Mouse (Mus musculus) adrenal gland, postnatal 4 days (tissue): ENCODE results near the gene Eogt. TPM values are rescaled to one million over a fixed set of nuclear protein-coding genes. Genes with fewer than 3 reads are reported as not detected.

Experiments used
- DNase-seq, 2 experiments: peaks; one replicate each; pipeline ENCODE4 v3.0.0; 2021 to 2022; ENCODE audit warnings: low spot score in 2 of 2, mixed read lengths in 2 of 2
- total RNA-seq, 2 experiments: library from RNA; stranded (reverse); gene quantifications; 2 replicates each; pipeline ENCODE4 v1.2.3; 2021

Gene Eogt
- total RNA-seq, 2 experiments from 2014 or later, result 52.4 to 55.7 TPM

GRCm38 (mm10) chr6:97106777-97107176 is 42.2 kb downstream of the Eogt start:
- DNase-seq, result no peak

DNA sequence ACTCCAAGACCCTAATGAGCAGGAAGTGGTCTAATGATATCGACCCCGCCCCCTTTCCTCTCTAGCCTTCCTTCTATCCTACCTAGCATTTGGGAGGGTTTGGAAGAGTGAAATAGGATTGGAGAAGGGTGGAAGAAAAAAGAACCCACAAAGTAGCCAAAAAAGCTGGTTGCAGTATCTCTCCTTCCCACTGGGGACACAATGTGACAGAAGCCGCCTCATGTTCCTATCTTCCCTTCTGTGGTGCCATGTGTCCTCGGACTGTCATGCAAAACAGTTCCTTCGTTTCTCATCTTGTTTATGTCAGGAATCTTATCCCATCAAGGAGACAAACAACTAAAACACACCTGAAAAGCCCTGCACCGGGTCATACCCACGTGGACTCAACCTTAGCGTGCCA is 42.9 kb downstream of the Eogt start:
- DNase-seq, result no peak

GRCm38 (mm10) chr6:97104264-97104852 is 44.6 kb downstream of the Eogt start:
- no peak for DNase-seq

DNA sequence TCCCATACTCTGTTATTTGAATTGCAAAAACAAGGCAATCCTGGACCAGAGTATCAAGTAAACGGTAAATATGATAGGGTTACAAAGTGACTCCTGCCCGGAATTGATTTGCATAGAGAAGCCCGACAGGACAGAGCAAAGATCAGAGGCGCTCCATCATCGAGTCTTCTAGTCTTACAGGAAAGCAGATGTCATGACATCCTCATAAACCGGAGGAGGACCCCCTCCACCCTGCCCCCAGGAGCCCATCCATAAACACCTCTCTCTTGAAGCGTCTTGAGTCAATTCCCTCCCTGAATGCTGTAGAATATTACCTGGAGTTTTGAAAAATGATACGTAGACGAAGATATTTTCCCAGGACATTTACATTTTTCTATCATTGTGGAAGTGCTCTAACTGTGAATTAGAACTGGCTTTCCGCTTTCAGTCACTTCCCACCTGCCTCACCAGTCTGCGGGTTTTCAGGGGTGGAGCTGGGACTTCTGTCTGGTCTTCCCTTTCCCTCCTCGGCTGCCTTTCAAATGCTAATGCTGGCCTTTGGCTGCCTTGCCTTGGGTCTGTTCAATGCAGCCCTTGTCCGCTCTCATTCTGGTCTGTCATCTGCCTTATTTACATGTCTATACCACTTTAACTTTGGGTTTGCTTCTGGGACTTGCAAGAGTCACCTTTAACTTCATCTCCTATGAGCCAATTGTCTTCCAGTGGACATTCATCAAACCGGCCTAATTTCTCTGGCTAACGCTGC is 46.9 kb downstream of the Eogt start:
- no peak for DNase-seq

GRCm38 (mm10) chr6:97101190-97101957 is 47.6 kb downstream of the Eogt start:
- no peak for DNase-seq

DNA sequence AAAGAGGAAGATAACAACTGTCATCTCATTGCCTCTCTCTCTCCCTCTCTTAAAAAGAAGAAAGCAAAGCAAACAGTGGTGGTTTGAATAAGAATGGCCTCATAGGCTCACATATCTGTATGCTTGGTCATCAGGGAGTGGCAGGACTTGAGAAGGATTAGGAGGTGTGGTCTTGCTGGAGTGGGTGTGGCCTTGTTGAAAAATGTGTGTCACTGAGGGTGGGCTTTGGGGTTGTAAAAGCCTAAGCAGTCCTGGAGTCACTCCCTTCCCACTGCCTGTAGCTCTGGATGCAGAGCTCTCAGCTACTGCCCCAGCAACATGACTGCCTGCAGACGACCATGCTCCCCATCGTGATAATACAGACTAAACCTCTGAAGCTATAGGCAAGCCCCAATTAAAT is 66.6 kb downstream of the Eogt start:
- no peak for DNase-seq

DNA sequence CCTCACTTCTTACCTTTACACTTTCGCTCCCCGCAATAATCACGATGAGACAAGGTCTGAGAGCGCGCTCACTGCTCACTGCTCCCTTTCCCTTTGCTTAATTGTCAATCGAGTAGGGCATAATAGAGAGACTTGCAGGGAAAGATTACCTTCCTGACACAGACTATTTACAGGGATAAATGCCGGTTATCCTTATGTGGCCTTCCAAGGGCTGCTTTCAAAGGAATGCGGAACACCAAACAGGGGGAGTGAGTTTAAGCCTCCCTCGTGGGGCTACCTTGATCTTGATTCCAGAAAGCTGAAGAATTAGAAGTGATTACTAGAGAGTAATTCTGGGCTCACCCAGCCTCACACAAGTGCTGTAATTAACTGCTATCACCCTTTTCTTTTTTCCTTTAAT is 69.0 kb downstream of the Eogt start:
- DNase-seq, result no peak

DNA sequence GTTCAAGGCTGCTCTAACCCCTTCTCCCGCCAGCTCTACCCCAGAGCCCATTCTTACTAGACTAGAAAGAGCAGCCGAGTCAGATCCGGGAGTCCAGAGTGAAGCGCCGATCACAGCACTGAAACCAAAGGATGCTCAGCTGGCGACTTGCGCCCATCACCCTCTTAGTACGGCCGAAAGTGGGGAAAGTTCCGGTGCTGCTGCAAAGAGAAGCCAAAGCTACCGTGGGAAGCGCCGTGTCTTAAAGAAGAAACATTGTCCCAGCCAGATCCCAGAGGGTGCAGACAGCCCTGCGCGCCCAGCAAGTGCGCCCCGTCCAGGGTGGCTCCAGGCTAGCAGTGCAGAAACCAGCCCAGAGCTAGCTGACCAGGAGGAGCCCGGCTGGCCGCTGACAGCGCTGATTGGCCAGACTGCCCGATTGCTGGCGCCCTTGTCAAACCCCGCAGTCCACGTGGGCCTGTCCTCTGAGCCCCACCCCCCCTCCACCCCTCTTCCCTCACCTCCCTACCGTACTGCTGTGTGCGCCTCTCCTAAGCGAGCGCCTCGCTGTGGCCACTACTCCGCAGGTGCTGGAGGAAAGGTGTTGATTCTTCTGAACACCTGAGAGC is 88.8 kb downstream of the Eogt start, which contains the start of gene Fam19a4:
Gene Fam19a4, minus strand, starts transcription at position 340 of the 608 bp plus-strand sequence.
- DNase-seq, result peak in 1 of 2 experiments; percentile 14

Other genes with a start within 250 kb of the Eogt start
- under 1 TPM; 0.08 to 0.40 TPM for gene Fam19a4, start 88.8 kb downstream of the Eogt start, total RNA-seq
- gene Tmf1, start 29.9 kb upstream of the Eogt start, total RNA-seq, result 10 to 100 TPM; 46.8 to 50.3 TPM
- 10 to 100 TPM; 57.1 to 59.1 TPM for gene Uba3, start 56.5 kb upstream of the Eogt start, total RNA-seq
- gene Arl6ip5, start 61.5 kb upstream of the Eogt start, total RNA-seq, result 100 to 1,000 TPM in 1 of 2 experiments, 10 to 100 TPM in 1; 97.3 to 105 TPM
- 1 to 10 TPM; 1.3 to 5.1 TPM for gene Lmod3, start 103.6 kb upstream of the Eogt start, total RNA-seq